Mouse (Mus musculus) kidney, embryonic 14.5 days (tissue): Measurements from ENCODE around the gene Parp14. TPM values are rescaled to one million over a fixed set of nuclear protein-coding genes. Genes with fewer than 3 reads are reported as not detected.

ENCODE experiments used
- ATAC-seq: fragments of 200-750 bp; cut with Nextera tagmentation; 2 replicates; pipeline ENCODE4 v1.8.0; 2017; ENCODE audit warnings: moderate number of reproducible peaks, mild to moderate bottlenecking, moderate TSS enrichment, moderate library complexity; ENCODE audit not compliant: low FRiP score, low TSS enrichment
- H3K27ac ChIP-seq: fragments of 300-500 bp; sonication (generic); 2 replicates; pipeline ENCODE4 v1.5.1; 2014; ENCODE audit warnings: low read depth, mild to moderate bottlenecking, low read length, moderate library complexity, mixed read lengths
- H3K27me3 ChIP-seq: fragments of 300-500 bp; sonication (generic); 2 replicates; pipeline ENCODE4 v1.6.1; 2014; ENCODE audit warnings: mild to moderate bottlenecking, low read length; ENCODE audit not compliant: control insufficient read depth, insufficient read depth
- H3K36me3 ChIP-seq: fragments of 300-500 bp; sonication (generic); 2 replicates; pipeline ENCODE4 v1.6.1; 2014; ENCODE audit warnings: low read length, mixed read lengths; ENCODE audit not compliant: control insufficient read depth, insufficient read depth
- H3K4me1 ChIP-seq: fragments of 300-500 bp; sonication (generic); 2 replicates; pipeline ENCODE4 v1.6.1; 2014; ENCODE audit warnings: low read length, mixed read lengths; ENCODE audit not compliant: control insufficient read depth, insufficient read depth
- H3K4me2 ChIP-seq: fragments of 300-500 bp; sonication (generic); replicated peaks from 2 replicates; pipeline ENCODE4 v1.6.1; 2014; ENCODE audit warnings: low read depth, mild to moderate bottlenecking, low read length
- H3K4me3 ChIP-seq: fragments of 300-500 bp; sonication (generic); 2 replicates; pipeline ENCODE4 v1.5.1; 2014; ENCODE audit warnings: mild to moderate bottlenecking, low read length
- H3K9ac ChIP-seq: fragments of 300-500 bp; sonication (generic); 2 replicates; pipeline ENCODE4 v1.6.1; 2014; ENCODE audit warnings: low read depth, mild to moderate bottlenecking, low read length, moderate library complexity
- H3K9me3 ChIP-seq: fragments of 300-500 bp; sonication (generic); 2 replicates; pipeline ENCODE4 v1.6.1; 2016; ENCODE audit warnings: low read length; ENCODE audit not compliant: control insufficient read depth
- WGBS: fragments of 180-500 bp; shearing (Covaris S2); extraction: QIAGEN DNeasy Blood & Tissue Kit; methylation state at CpG from one replicate; pipeline ENCODE4 v1.1.7; 2014; 5-methylcytosine and 5-hydroxymethylcytosine counted together
- polyA plus RNA-seq: library from polyadenylated mRNA; unstranded; fragments of >200 nt; fragmentation: Nextera tagmentation; extraction: Ambion mirVana; gene quantifications from 2 replicates; pipeline ENCODE4 v1.2.1, GENCODE M21; 2014

Parp14 gene
- polyA plus RNA-seq, 1 experiment from 2014 or later, result 0.81 TPM

GRCm38 (mm10) chr16:35856766-35857165, 14.6 kb downstream of the Parp14 start:
- H3K9ac ChIP-seq, result no peak overlapping the region
- ATAC-seq, result no peak
- no peak overlapping the region for H3K27ac ChIP-seq
- no peaks in the 10 kb centered on the region; the same call in 1 of the 2 replicates for H3K4me1 ChIP-seq
- no peaks in the 10 kb centered on the region for H3K27me3 ChIP-seq
- no peak overlapping the region for H3K4me3 ChIP-seq
- 85% methylated on average over 18 of the region's 18 CpGs for WGBS
- H3K36me3 ChIP-seq, result no peaks in the 10 kb centered on the region
- no peaks in the 10 kb centered on the region for H3K9me3 ChIP-seq
- H3K4me2 ChIP-seq, result no peak overlapping the region

DNA sequence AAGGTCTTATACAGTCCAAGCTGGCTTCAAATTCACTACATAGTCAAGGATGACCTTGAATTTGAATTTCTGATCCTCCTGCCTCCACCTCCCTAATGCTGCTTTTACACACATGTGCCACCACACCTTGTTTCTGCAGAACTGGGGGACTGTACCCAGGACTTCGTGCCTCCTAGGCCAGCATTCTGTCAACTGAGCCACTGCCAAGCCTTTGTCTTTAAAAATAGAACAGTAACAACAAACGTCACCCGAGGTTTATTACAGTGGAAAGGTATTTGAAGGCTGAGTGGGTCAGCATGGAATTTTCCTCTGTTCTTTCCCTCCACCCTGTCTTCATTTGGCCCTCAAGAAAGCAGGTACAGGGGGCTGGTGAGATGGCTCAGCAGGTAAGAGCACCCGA, 15.5 kb downstream of the Parp14 start:
- Histone ChIP-seq H3K9me3 (no peaks in the 10 kb centered on the region), H3K27me3 (no peaks in the 10 kb centered on the region), H3K9ac (no peak overlapping the region), H3K4me2 (no peak overlapping the region), H3K4me1 (no peaks in the 10 kb centered on the region; the same call in 1 of the 2 replicates), H3K36me3 (no peaks in the 10 kb centered on the region), H3K27ac (no peak overlapping the region), H3K4me3 (no peak overlapping the region)
- ATAC-seq, result no peak
- 74% methylated on average over 4 of the region's 4 CpGs for WGBS

GRCm38 (mm10) chr16:35847138-35847537, 24.2 kb downstream of the Parp14 start:
- no peak overlapping the region for H3K9ac ChIP-seq
- no peaks in the 10 kb centered on the region for H3K9me3 ChIP-seq
- ATAC-seq, result no peak
- H3K27ac ChIP-seq, result no peak overlapping the region
- H3K4me3 ChIP-seq, result no peak overlapping the region
- H3K36me3 ChIP-seq, result no peaks in the 10 kb centered on the region
- H3K4me2 ChIP-seq, result no peak overlapping the region
- H3K27me3 ChIP-seq, result no peaks in the 10 kb centered on the region
- H3K4me1 ChIP-seq, result no peaks in the 10 kb centered on the region

DNA sequence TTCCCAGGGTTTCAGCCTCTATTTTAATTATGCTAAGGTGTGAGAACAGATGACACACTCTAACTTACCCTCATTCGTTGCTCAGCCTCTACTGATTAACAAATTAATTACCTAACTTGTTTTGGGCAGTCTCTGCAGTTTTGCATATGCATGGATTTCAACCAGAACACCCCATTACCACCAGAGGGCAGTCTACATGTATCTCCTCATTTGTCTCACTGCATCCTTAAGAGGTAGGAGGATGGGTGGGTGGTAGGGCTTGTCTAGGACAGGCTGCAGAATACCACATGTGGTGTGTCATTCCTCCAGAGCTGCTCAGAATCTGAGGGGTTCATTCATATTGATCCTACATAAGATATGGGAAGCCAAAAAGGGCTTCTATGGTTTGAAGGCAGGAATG, 31.7 kb downstream of the Parp14 start:
- H3K4me2 ChIP-seq, result no peak overlapping the region
- H3K9me3 ChIP-seq, result 0 out of 2 replicates have a peak, but pooled peaks cover 4% of the 10 kb centered on the region
- WGBS, result 27% methylated on average over 1 of the region's 1 CpGs
- no peak for ATAC-seq
- H3K4me3 ChIP-seq, result no peak overlapping the region
- no peaks in the 10 kb centered on the region for H3K4me1 ChIP-seq
- H3K27ac ChIP-seq, result no peak overlapping the region
- no peaks in the 10 kb centered on the region for H3K36me3 ChIP-seq
- no peak overlapping the region for H3K9ac ChIP-seq
- H3K27me3 ChIP-seq, result no peaks in the 10 kb centered on the region

DNA sequence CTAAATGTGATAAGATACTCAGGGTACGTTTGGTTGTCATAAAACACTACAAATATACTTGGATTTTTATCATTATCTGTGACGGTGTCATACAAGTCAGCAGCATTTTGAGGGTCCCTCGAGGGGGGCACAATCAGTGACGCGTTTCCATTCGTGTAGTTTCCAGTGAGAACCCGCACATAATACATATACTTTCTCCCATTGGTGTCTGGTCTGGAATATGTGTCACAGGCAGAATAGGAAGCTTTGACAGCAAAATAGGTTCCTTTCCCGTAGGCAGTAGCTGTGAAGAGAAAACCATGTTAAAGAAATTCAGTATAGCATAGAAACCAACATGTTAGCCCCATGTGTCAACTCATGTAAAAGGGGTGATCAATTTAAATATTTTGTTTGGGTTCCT, 36.7 kb downstream of the Parp14 start:
- 88% methylated on average over 8 of the region's 8 CpGs for WGBS

DNA sequence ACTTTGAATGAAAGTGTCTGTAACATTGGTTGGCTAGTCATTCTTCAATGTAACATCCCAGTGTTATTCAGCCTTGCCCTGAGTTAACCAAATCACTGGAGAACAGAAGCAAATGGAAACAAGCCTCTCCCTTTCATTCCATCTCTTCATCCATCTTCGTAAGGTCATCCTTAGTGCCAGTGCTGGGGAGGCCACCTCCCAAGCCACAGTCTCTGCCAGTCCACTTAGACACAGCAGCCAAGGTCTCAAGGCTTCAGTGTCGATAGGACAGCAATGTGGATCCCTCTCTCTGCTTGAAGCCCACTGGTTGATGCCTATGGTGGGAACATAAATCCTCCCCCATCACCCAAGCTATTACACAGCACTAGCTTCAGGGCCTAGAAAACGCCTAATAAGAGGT, 38.4 kb downstream of the Parp14 start:
- no peak overlapping the region for H3K4me3 ChIP-seq
- no peak for ATAC-seq
- no peaks in the 10 kb centered on the region for H3K27me3 ChIP-seq
- no peak overlapping the region for H3K9ac ChIP-seq
- WGBS, result 73% methylated on average over 3 of the region's 3 CpGs
- 0 out of 2 replicates have a peak, but pooled peaks cover 4% of the 10 kb centered on the region for H3K9me3 ChIP-seq
- H3K4me1 ChIP-seq, result no peaks in the 10 kb centered on the region
- H3K36me3 ChIP-seq, result 0 out of 2 replicates have a peak, but pooled peaks cover under 1% of the 10 kb centered on the region
- H3K4me2 ChIP-seq, result no peak overlapping the region
- H3K27ac ChIP-seq, result no peak overlapping the region

More for the DNA sequence above, 36.7 kb downstream of the Parp14 start:
- no peaks in the 10 kb centered on the region for H3K4me1 ChIP-seq
- no peak overlapping the region for H3K9ac ChIP-seq
- no peak overlapping the region for H3K4me2 ChIP-seq
- H3K9me3 ChIP-seq, result 0 out of 2 replicates have a peak, but pooled peaks cover 4% of the 10 kb centered on the region
- no peak overlapping the region for H3K4me3 ChIP-seq
- no peaks in the 10 kb centered on the region for H3K27me3 ChIP-seq
- no peak overlapping the region for H3K27ac ChIP-seq
- no peak for ATAC-seq
- no peaks in the 10 kb centered on the region for H3K36me3 ChIP-seq

DNA sequence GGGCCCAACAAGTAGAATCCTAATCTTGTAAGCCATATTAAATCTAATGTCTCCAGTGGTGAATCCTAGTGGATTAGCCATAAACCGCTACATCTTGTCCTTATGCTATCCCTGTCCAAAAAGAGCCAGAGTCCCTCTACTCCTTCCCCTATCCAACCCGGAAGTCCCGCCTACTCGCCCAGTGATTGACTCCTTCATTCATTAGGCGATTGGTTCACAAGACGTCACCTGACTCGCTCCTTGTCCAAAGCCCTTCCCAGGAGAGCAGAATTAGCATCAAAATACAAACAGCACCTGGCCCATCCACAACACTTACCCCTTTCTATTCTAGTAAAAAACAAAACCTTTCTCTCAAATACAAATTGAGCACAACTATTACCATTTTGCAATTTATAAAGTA, 41.3 kb downstream of the Parp14 start:
- H3K4me2 ChIP-seq, result no peak overlapping the region
- 33% methylated on average over 7 of the region's 7 CpGs for WGBS

GRCm38 (mm10) chr16:35817255-35818089, 53.9 kb downstream of the Parp14 start:
- 37% methylated on average over 13 of the region's 13 CpGs for WGBS
- Histone ChIP-seq H3K9me3 (no peaks in the 10 kb centered on the region), H3K36me3 (peaks cover 5% of the 10 kb centered on the region), H3K27ac (no peak overlapping the region), H3K4me3 (no peak overlapping the region), H3K9ac (no peak overlapping the region), H3K4me1 (0 out of 2 replicates have a peak, but pooled peaks cover 3% of the 10 kb centered on the region), H3K27me3 (no peaks in the 10 kb centered on the region), H3K4me2 (no peak overlapping the region)
- ATAC-seq, result peak; percentile 69; the same call in 1 of the 2 replicates

More for the DNA sequence above, 41.3 kb downstream of the Parp14 start:
- Histone ChIP-seq H3K4me3 (no peak overlapping the region), H3K27ac (no peak overlapping the region), H3K27me3 (no peaks in the 10 kb centered on the region), H3K36me3 (peaks cover 7% of the 10 kb centered on the region; the same call in 1 of the 2 replicates), H3K4me1 (no peaks in the 10 kb centered on the region), H3K9me3 (no peaks in the 10 kb centered on the region), H3K9ac (no peak overlapping the region)
- ATAC-seq, result no peak

DNA sequence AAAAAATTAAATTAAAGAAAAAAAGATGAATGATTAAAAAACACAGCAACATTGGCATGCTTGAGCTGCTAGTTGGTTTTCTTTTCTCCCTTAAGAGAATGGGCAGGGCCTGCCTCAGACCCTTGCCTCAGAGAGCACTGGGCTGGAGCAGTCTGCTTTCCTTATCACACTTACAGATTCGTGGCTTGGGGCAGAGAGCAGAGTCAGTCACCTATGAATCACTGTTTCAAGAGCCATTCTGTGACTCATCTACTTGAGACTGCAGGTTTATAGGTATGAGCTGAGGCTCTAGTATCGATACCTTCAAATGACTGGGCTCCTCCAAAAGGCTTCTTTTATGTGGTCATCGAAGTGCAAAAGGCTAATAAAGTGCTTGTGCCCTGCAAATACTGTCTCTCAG, 58.2 kb downstream of the Parp14 start:
- H3K9ac ChIP-seq, result no peak overlapping the region
- no peak overlapping the region for H3K4me3 ChIP-seq
- H3K36me3 ChIP-seq, result peaks cover 3% of the 10 kb centered on the region
- no peaks in the 10 kb centered on the region for H3K27me3 ChIP-seq
- ATAC-seq, result no peak
- H3K9me3 ChIP-seq, result peaks cover 4% of the 10 kb centered on the region; the same call in 1 of the 2 replicates
- H3K27ac ChIP-seq, result no peak overlapping the region
- no peak overlapping the region for H3K4me2 ChIP-seq
- 38% methylated on average over 3 of the region's 3 CpGs for WGBS
- H3K4me1 ChIP-seq, result 0 out of 2 replicates have a peak, but pooled peaks cover 3% of the 10 kb centered on the region
